Mouse (Mus musculus) MEL (cell line): ENCODE data around the gene Wnt10b.

ENCODE experiments used
- CTCF ChIP-seq, 3 experiments: IDR thresholded peaks in 2 of 3; conservative IDR thresholded peaks in 1 of 3; 2 replicates each; pipeline ENCODE4 v1.5.1; 2011 to 2012; ENCODE audit warnings: low read length in 3 of 3, low read depth in 2 of 3, mild to moderate bottlenecking in 2 of 3, improper control_type of control experiment in 1 of 3, inconsistent platforms in 1 of 3, mixed read lengths in 1 of 3, moderate library complexity in 1 of 3; ENCODE audit not compliant: control insufficient read depth in 1 of 3, insufficient read depth in 1 of 3, poor library complexity in 1 of 3, severe bottlenecking in 1 of 3
- EP300 ChIP-seq, 2 experiments: IDR thresholded peaks; 2 replicates each; pipeline ENCODE4 v1.6.1; 2011; ENCODE audit warnings: improper control_type of control experiment in 2 of 2, low read length in 2 of 2, low read depth in 1 of 2, mild to moderate bottlenecking in 1 of 2
- ETS1 ChIP-seq: IDR thresholded peaks from 2 replicates; pipeline ENCODE4 v1.6.1; 2012; ENCODE audit warnings: low read depth, mild to moderate bottlenecking, inconsistent platforms, low read length, improper control_type of control experiment, moderate library complexity
- GABPA ChIP-seq: IDR thresholded peaks from 2 replicates; pipeline ENCODE4 v1.6.1; 2012; ENCODE audit warnings: low read depth, mild to moderate bottlenecking, inconsistent platforms, low read length, improper control_type of control experiment, moderate library complexity
- GATA1 ChIP-seq: IDR thresholded peaks from 2 replicates; pipeline ENCODE4 v1.6.1; 2011; ENCODE audit warnings: low read depth, low read length, improper control_type of control experiment
- KAT2A ChIP-seq: conservative IDR thresholded peaks from 2 replicates; pipeline ENCODE4 v1.6.1; 2012; ENCODE audit warnings: low read depth, low read length, improper control_type of control experiment, inconsistent platforms
- MAZ ChIP-seq: IDR thresholded peaks from 2 replicates; pipeline ENCODE4 v1.6.1; 2012; ENCODE audit warnings: low read depth, mild to moderate bottlenecking, inconsistent platforms, low read length, improper control_type of control experiment
- MXI1 ChIP-seq: IDR thresholded peaks from 2 replicates; pipeline ENCODE4 v1.6.1; 2011; ENCODE audit warnings: mild to moderate bottlenecking, low read depth, low read length, improper control_type of control experiment
- NELFE ChIP-seq: IDR thresholded peaks from 2 replicates; pipeline ENCODE4 v1.6.1; 2011; ENCODE audit warnings: low read depth, low read length, improper control_type of control experiment
- NRF1 ChIP-seq: IDR thresholded peaks from 2 replicates; pipeline ENCODE4 v1.6.1; 2014; ENCODE audit warnings: low read depth, mild to moderate bottlenecking, inconsistent platforms, low read length, improper control_type of control experiment, moderate library complexity; ENCODE audit not compliant: poor library complexity, insufficient read depth, severe bottlenecking
- POLR2A ChIP-seq, 2 experiments: IDR thresholded peaks; 2 replicates each; pipeline ENCODE4 v1.6.1; 2011 to 2012; ENCODE audit warnings: low read length in 2 of 2, mild to moderate bottlenecking in 2 of 2, control low read depth in 1 of 2, improper control_type of control experiment in 1 of 2, low read depth in 1 of 2, moderate library complexity in 1 of 2; ENCODE audit not compliant: control insufficient read depth in 1 of 2, insufficient read depth in 1 of 2, poor library complexity in 1 of 2
- POLR2AphosphoS2 ChIP-seq: IDR thresholded peaks from 2 replicates; pipeline ENCODE4 v1.6.1; 2011; ENCODE audit warnings: low read length, improper control_type of control experiment
- POLR2AphosphoS5 ChIP-seq: IDR thresholded peaks from 2 replicates; pipeline ENCODE4 v1.6.1; 2012; ENCODE audit warnings: low read depth, borderline replicate concordance, mild to moderate bottlenecking, inconsistent platforms, low read length, moderate library complexity, mixed read lengths
- ZC3H11A ChIP-seq: IDR thresholded peaks from 2 replicates; pipeline ENCODE4 v1.6.1; 2012; ENCODE audit warnings: low read depth, mild to moderate bottlenecking, inconsistent platforms, low read length, improper control_type of control experiment

DNA sequence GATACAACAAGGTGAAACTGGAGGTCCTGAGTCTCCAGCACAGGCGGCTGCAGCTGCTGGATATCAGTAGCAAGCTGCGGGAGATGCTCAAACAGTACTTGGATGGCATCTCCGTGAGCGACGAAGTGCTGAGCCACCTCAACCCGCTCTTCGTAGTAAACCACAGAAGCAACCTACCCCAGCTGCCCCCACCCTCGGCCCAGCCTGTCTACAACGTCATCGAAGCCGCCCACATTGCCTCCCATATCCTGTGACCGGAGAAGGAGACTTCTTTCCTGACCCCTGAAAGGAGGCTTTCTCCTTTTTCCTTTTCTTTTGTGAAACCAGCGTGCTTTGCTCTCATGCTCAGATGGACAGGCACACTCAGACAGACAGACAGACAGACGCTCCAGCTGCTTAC, 55.1 kb downstream of the Wnt10b start:
- TF ChIP-seq POLR2AphosphoS2 (no peak), POLR2AphosphoS5 (no peak), GATA1 (no peak), MAZ (no peak), KAT2A (no peak), NELFE (no peak), POLR2A (IDR thresholded peaks at IDR 0.05; ENCODE audit: control insufficient read depth in 1 of 2, insufficient read depth in 1 of 2, low read depth in 1 of 2, low read length in 2 of 2, poor library complexity in 1 of 2) (no peak), NRF1 (no peak), GABPA (no peak), MXI1 (no peak), CTCF (IDR thresholded peaks at IDR 0.05 in 2 of 3, conservative IDR thresholded peaks at IDR 0.05 in 1 of 3; ENCODE audit: control insufficient read depth in 1 of 3, insufficient read depth in 1 of 3, low read depth in 2 of 3, low read length in 3 of 3, poor library complexity in 1 of 3, severe bottlenecking in 1 of 3) (no peak), EP300 (IDR thresholded peaks at IDR 0.05; ENCODE audit: low read depth in 1 of 2, low read length in 2 of 2) (no peak), ETS1 (no peak), ZC3H11A (no peak)
